Mouse (Mus musculus): ENCODE data around the gene Slit3. TPM values are rescaled to one million over a fixed set of nuclear protein-coding genes. Genes with fewer than 3 reads are reported as not detected.

Gene Slit3
- total RNA-seq, 2 experiments from 2014 or later, result 7.9 to 9.0 TPM

- no peak for DNase-seq (ENCODE audit: low spot score)
Measured at GRCm38 (mm10) chr11:35389780-35390435, 268.9 kb downstream of the Slit3 start.

GRCm38 (mm10) chr11:35393815-35394214 lies 272.8 kb downstream of the Slit3 start:
- DNase-seq (ENCODE audit: low spot score), result no peak

GRCm38 (mm10) chr11:35395376-35395775 lies 274.4 kb downstream of the Slit3 start:
- DNase-seq (ENCODE audit: low spot score), result peak; percentile 24

- no peak for DNase-seq (ENCODE audit: low spot score)
Measured at GRCm38 (mm10) chr11:35398353-35398752, 277.3 kb downstream of the Slit3 start.

- no peak for DNase-seq (ENCODE audit: low spot score)
Measured at GRCm38 (mm10) chr11:35403516-35403915, 282.5 kb downstream of the Slit3 start.

- DNase-seq (ENCODE audit: low spot score), result no peak
Measured at GRCm38 (mm10) chr11:35406045-35406444, 285.0 kb downstream of the Slit3 start.

- DNase-seq (ENCODE audit: low spot score), result no peak
Measured at GRCm38 (mm10) chr11:35406522-35406921, 285.5 kb downstream of the Slit3 start.

- DNase-seq (ENCODE audit: low spot score), result peak; percentile 61
Measured at GRCm38 (mm10) chr11:35407341-35408154, 286.5 kb downstream of the Slit3 start.

GRCm38 (mm10) chr11:35410431-35410830 lies 289.4 kb downstream of the Slit3 start:
- no peak for DNase-seq (ENCODE audit: low spot score)

GRCm38 (mm10) chr11:35415768-35416401 lies 294.9 kb downstream of the Slit3 start:
- peak; percentile 25 for DNase-seq (ENCODE audit: low spot score)

- peak; percentile 55 for DNase-seq (ENCODE audit: low spot score)
Measured at GRCm38 (mm10) chr11:35416402-35417093, 295.5 kb downstream of the Slit3 start.

GRCm38 (mm10) chr11:35417911-35418552 lies 297.0 kb downstream of the Slit3 start:
- no peak for DNase-seq (ENCODE audit: low spot score)

- DNase-seq (ENCODE audit: low spot score), result no peak
Measured at GRCm38 (mm10) chr11:35419013-35419412, 298.0 kb downstream of the Slit3 start.

- no peak for DNase-seq (ENCODE audit: low spot score)
Measured at GRCm38 (mm10) chr11:35421728-35422127, 300.7 kb downstream of the Slit3 start.

GRCm38 (mm10) chr11:35428036-35428435 lies 307.0 kb downstream of the Slit3 start:
- no peak for DNase-seq (ENCODE audit: low spot score)

- DNase-seq (ENCODE audit: low spot score), result no peak
Measured at GRCm38 (mm10) chr11:35431130-35431529, 310.1 kb downstream of the Slit3 start.

GRCm38 (mm10) chr11:35437510-35437909 lies 316.5 kb downstream of the Slit3 start:
- no peak for DNase-seq (ENCODE audit: low spot score)

- no peak for DNase-seq (ENCODE audit: low spot score)
Measured at GRCm38 (mm10) chr11:35440186-35440585, 319.2 kb downstream of the Slit3 start.

GRCm38 (mm10) chr11:35444489-35445100 lies 323.6 kb downstream of the Slit3 start:
- DNase-seq (ENCODE audit: low spot score), result no peak

GRCm38 (mm10) chr11:35447951-35448350 lies 326.9 kb downstream of the Slit3 start:
- no peak for DNase-seq (ENCODE audit: low spot score)

GRCm38 (mm10) chr11:35449199-35449598 lies 328.2 kb downstream of the Slit3 start:
- no peak for DNase-seq (ENCODE audit: low spot score)

All from gastrocnemius, adult 18-20 months (tissue).